In the genomic region with DNA sequence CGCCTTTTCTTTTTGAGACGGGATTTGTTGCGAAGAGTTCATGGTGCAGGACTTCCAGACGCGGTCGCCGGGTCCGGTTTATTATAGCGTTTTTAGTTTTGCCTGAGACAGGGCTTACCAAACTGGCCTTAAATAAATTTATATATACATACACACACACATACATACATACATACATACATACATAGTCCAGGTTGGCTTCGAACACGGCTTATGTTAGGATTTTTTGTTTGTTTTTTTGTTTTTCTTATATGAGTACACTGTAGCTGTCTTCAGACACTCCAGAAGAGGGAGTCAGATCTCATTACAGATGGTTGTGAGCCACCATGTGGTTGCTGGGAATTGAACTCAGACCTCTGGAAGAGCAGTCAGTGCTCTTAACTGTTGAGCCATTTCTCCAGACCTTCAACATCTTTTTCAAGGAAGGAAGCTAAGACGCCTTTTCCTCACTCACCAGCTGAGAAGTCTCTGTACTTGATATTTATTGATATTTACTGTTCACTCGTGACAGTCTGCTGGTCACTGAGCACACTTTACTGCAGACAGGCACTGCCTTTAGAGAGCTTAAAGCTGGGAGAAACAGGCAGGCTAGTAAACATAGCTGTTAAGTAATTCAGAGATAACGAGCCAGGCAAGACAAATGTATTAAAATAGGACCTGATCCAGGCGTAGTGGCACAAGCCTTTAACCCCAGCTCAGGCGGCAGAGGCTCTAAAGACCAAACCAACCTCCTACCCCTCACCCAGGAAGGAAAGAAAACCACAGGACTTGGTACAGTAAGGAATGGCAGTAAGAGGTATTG, we compare ENCODE assay signal across 9 mouse cellular contexts. TPM values are rescaled to one million over a fixed set of nuclear protein-coding genes. Genes with fewer than 3 reads are reported as not detected.
DNase-seq lines count a peak whose midpoint lies in the region; ATAC-seq and TF ChIP-seq lines count a peak whose summit lies in the region.
"Had no signal": no experiment of that assay in that cellular context is flagged by ENCODE, and none has a peak within 500 bp of the region (broad histone marks: within the 10 kb centered on the region; RNA-seq: fewer than 3 reads in every experiment).

No protein-coding gene starts in this region.

- no peaks in the 10 kb centered on the region for H3K9me3 ChIP-seq in lung, postnatal 0 days (ENCODE audit: low read length)
- no peaks in the 10 kb centered on the region for H3K9me3 ChIP-seq in hindbrain, postnatal 0 days (ENCODE audit: low read length)
- no peaks in the 10 kb centered on the region for H3K9me3 ChIP-seq in midbrain, embryonic 16.5 days (replicated peaks; ENCODE audit: control insufficient read depth, low read length, poor library complexity, severe bottlenecking)

- H3K27ac ChIP-seq in lung, postnatal 0 days (ENCODE audit: low read length): peak overlapping the region; percentile 100
- peak overlapping the region; percentile 98 for H3K27ac ChIP-seq in cortical plate, adult 2 months (ENCODE audit: insufficient read depth, low read length)
- H3K27ac ChIP-seq in hindbrain, postnatal 0 days: peak overlapping the region; percentile 100
- H3K27ac ChIP-seq in midbrain, embryonic 16.5 days (ENCODE audit: low read length): peak overlapping the region; percentile 100

- ATAC-seq in lung, postnatal 0 days: no peak
- no peak for ATAC-seq in hindbrain, postnatal 0 days
- ATAC-seq in midbrain, embryonic 16.5 days: no peak

- peak; percentile 29 for TF ChIP-seq CTCF in lung, postnatal 0 days (IDR thresholded peaks at IDR 0.05)
- TF ChIP-seq CTCF in cortical plate, adult 2 months (IDR thresholded peaks at IDR 0.05; ENCODE audit: extremely low read depth, insufficient read depth, low read length): no peak
- TF ChIP-seq CTCF in hindbrain, postnatal 0 days (IDR thresholded peaks at IDR 0.05; ENCODE audit: low read depth): peak; percentile 40; the same call in 1 of the 2 replicates

- no peaks in the 10 kb centered on the region for H3K27me3 ChIP-seq in lung, postnatal 0 days (replicated peaks; ENCODE audit: insufficient read depth, low read length)
- H3K27me3 ChIP-seq in hindbrain, postnatal 0 days (ENCODE audit: insufficient read depth, low read length): no peaks in the 10 kb centered on the region
- H3K27me3 ChIP-seq in midbrain, embryonic 16.5 days (ENCODE audit: control insufficient read depth, insufficient read depth, low read depth, low read length): no peaks in the 10 kb centered on the region

- 0 out of 2 replicates have a peak, but pooled peaks have one; percentile 25 for TF ChIP-seq EP300 in lung, postnatal 0 days (IDR thresholded peaks at IDR 0.05)

- no peak for TF ChIP-seq POLR2A in cortical plate, adult 2 months (IDR thresholded peaks at IDR 0.05; ENCODE audit: extremely low read depth, insufficient read depth, low read length)

- 7% methylated on average over 16 of the region's 16 CpGs for WGBS in lung, postnatal 0 days
- whole genome bisulfite sequencing in hindbrain, postnatal 0 days: 22% methylated on average over 16 of the region's 16 CpGs
- WGBS in midbrain, embryonic 16.5 days: 17% methylated on average over 16 of the region's 16 CpGs

- H3K4me1 ChIP-seq in lung, postnatal 0 days (ENCODE audit: insufficient read depth, low read depth, low read length): peaks cover 6% of the 10 kb centered on the region; the same call in 1 of the 2 replicates
- H3K4me1 ChIP-seq in cortical plate, adult 2 months (ENCODE audit: control insufficient read depth, insufficient read depth, low read length): peaks cover 7% of the 10 kb centered on the region; the same call in 1 of the 2 replicates
- H3K4me1 ChIP-seq in hindbrain, postnatal 0 days (ENCODE audit: insufficient read depth, low read length): peaks cover 5% of the 10 kb centered on the region
- peaks cover 16% of the 10 kb centered on the region for H3K4me1 ChIP-seq in midbrain, embryonic 16.5 days (ENCODE audit: control insufficient read depth, insufficient read depth, low read length)

- intact Hi-C loops in left cerebral cortex, postnatal 36 days (cut with DNase I): loop anchor here (5.0 kb wide), 1 partner anchor 191 kb away; a partner anchor contains a TSS
- intact Hi-C loops in left cerebral cortex, postnatal 4 days (cut with DNase I): no loop called here

- DNase-seq in lung, postnatal 0 days (ENCODE audit: low spot score): peak; percentile 48
- DNase-seq in lung, postnatal 25 days (ENCODE audit: low spot score): no peak
- no peak for DNase-seq in hindbrain, postnatal 0 days (ENCODE audit: low spot score)
- DNase-seq in left cerebral cortex, postnatal 36 days (ENCODE audit: low spot score in 2 of 2): no peak
- DNase-seq in adrenal gland, adult 18-20 months (ENCODE audit: low spot score in 2 of 2): no peak
- DNase-seq in left cerebral cortex, postnatal 4 days: no peak

- H3K4me2 ChIP-seq in lung, postnatal 0 days (replicated peaks; ENCODE audit: low read depth, low read length): peak overlapping the region; percentile 71
- peak overlapping the region; percentile 75 for H3K4me2 ChIP-seq in hindbrain, postnatal 0 days (ENCODE audit: low read depth, low read length)
- peak overlapping the region; percentile 55 for H3K4me2 ChIP-seq in midbrain, embryonic 16.5 days (ENCODE audit: low read length)

- H3K4me3 ChIP-seq in lung, postnatal 0 days (ENCODE audit: low read depth, low read length): peak overlapping the region; percentile 85
- H3K4me3 ChIP-seq in cortical plate, adult 2 months (ENCODE audit: insufficient read depth, low read length): peak overlapping the region; percentile 95
- H3K4me3 ChIP-seq in hindbrain, postnatal 0 days (ENCODE audit: low read length): peak overlapping the region; percentile 86
- H3K4me3 ChIP-seq in midbrain, embryonic 16.5 days (ENCODE audit: low read depth, low read length): peak overlapping the region; percentile 84

- peak overlapping the region; percentile 95 for H3K9ac ChIP-seq in lung, postnatal 0 days (replicated peaks; ENCODE audit: low read depth)
- H3K9ac ChIP-seq in hindbrain, postnatal 0 days (replicated peaks; ENCODE audit: low read length): peak overlapping the region; percentile 97
- H3K9ac ChIP-seq in midbrain, embryonic 16.5 days (ENCODE audit: low read depth, low read length): peak overlapping the region; percentile 99

- H3K36me3 ChIP-seq in lung, postnatal 0 days (ENCODE audit: insufficient read depth, low read length): no peaks in the 10 kb centered on the region
- peaks cover 3% of the 10 kb centered on the region; the same call in 1 of the 2 replicates for H3K36me3 ChIP-seq in hindbrain, postnatal 0 days (ENCODE audit: insufficient read depth, low read length)
- H3K36me3 ChIP-seq in midbrain, embryonic 16.5 days (ENCODE audit: control insufficient read depth, insufficient read depth, low read length): no peaks in the 10 kb centered on the region

RNA-seq across cellular contexts. Expression of a gene that starts 1.1 kb away (rescaled TPM):
- polyA plus RNA-seq in lung, postnatal 0 days (2015; fragmentation: Nextera tagmentation; extraction: Ambion mirVana): 28.3 and 35.3 TPM in 2 replicates
- polyA plus RNA-seq in cortical plate, adult 2 months (2012; rRNA removed): 13.4 and 14.3 TPM in 2 replicates
- 5.9 and 9.8 TPM in 2 replicates for total RNA-seq in hindbrain, postnatal 0 days (2014; rRNA removed)
- 11.7 and 14.1 TPM in 2 replicates for polyA plus RNA-seq in hindbrain, postnatal 0 days (2015; fragmentation: Nextera tagmentation; extraction: Ambion mirVana)
- 11.4 and 15.2 TPM in 2 replicates for polyA plus RNA-seq in midbrain, embryonic 16.5 days (2015; fragmentation: Nextera tagmentation; extraction: Ambion mirVana)
- total RNA-seq in left cerebral cortex, postnatal 36 days (2021): 10 to 100 TPM; 14.0 to 20.8 TPM
- total RNA-seq in adrenal gland, adult 18-20 months (2021): 10 to 100 TPM; 59.2 to 62.5 TPM
- 10 to 100 TPM; 17.1 to 23.4 TPM for total RNA-seq in left cerebral cortex, postnatal 4 days (2021)

RNA-seq across cellular contexts. Expression of a gene that starts 51.9 kb away (rescaled TPM):
- not detected in 2 replicates for polyA plus RNA-seq in lung, postnatal 0 days (2015; fragmentation: Nextera tagmentation; extraction: Ambion mirVana)
- not detected in 2 replicates for polyA plus RNA-seq in cortical plate, adult 2 months (2012; rRNA removed)
- total RNA-seq in hindbrain, postnatal 0 days (2014; rRNA removed): not detected in 2 replicates
- polyA plus RNA-seq in hindbrain, postnatal 0 days (2015; fragmentation: Nextera tagmentation; extraction: Ambion mirVana): not detected in 2 replicates
- polyA plus RNA-seq in midbrain, embryonic 16.5 days (2015; fragmentation: Nextera tagmentation; extraction: Ambion mirVana): not detected in 2 replicates
- total RNA-seq in left cerebral cortex, postnatal 36 days (2021): not detected
- not detected for total RNA-seq in adrenal gland, adult 18-20 months (2021)
- not detected for total RNA-seq in left cerebral cortex, postnatal 4 days (2021)
- total RNA-seq: heart, postnatal 36 days had no signal
